Mouse (Mus musculus): Measurements from ENCODE around the gene Sprr2d.

DNA sequence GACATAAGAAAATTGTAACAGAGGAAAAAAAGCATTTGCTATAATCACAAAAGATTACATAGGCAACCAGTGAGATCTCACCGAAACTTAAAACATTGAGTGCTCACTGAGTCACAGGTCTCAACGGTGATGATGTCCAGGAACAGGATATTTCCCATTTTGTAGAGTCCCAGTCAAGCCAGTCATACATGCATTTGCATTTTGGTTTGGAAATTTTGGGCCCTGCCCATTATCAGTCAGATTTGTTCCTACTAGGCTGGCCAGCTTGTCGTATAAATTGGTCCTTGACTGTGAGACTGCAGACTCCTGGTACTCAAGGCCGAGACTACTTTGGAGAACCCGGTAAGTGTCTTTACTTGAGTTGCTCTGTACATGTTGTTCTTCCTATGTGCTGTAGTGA, at the start of gene Sprr2d:
- no peak for TF ChIP-seq CTCF (IDR thresholded peaks at IDR 0.05; ENCODE audit: control insufficient read depth, insufficient read depth, insufficient replicate concordance, low read depth, low read length)
- no peak for TF ChIP-seq POLR2A (IDR thresholded peaks at IDR 0.05; ENCODE audit: control insufficient read depth, low read depth, low read length)

Data from testis, adult 2 months (tissue).